Mouse (Mus musculus) lung, postnatal 0 days (tissue): Measurements from ENCODE around the gene Fscn1.

Source experiments
- CTCF ChIP-seq: IDR thresholded peaks from 2 replicates; pipeline ENCODE4 v1.5.1; 2016; ENCODE audit warnings: antibody characterized with exemption, mild to moderate bottlenecking
- EP300 ChIP-seq: IDR thresholded peaks from 2 replicates; pipeline ENCODE4 v1.6.1; 2016; ENCODE audit warnings: antibody characterized with exemption, mild to moderate bottlenecking, control low read depth

DNA sequence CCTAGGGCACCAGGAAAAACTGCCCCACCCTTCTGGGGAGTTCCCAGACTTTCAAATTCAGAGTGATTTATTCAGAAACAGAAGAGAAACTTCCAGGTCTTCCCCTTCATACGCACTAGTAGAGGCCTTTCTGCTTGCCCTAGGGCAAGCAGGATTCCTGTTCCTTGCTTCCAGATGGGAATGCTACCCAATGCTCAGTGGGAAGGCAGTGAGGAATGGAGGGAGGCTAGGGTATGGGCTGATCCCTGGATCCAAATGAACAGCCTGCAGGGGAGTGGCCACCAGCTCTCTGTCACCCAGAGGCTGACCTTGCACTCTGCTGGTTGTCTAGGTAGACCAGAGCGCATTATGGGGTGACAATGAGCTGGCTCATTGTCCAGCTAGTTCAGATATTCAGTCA, 48.5 kb upstream of the Fscn1 start:
- TF ChIP-seq CTCF, result no peak
- no peak for TF ChIP-seq EP300
